ENCODE assay signal across 10 mouse cellular contexts in the genomic region with DNA sequence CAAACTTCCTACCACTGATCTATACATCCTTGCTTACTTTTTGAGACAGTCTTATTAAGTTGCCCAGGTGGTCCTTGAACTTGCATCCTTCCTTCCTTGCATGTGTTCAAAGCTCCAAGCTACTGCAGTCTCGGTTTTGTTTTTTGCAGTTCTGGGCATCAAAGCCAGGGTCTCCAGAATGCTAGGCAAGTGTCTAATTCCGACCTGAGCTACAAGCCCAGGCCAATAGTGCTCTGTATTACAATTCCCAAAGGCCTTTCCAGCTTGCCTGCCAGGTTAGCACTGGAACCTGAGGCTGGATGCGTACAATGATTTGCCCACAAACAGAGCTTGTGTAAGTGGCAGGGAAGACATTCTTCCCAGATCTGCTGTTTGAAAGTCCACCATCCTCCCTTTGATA. TPM values are rescaled to one million over a fixed set of nuclear protein-coding genes. Genes with fewer than 3 reads are reported as not detected.
DNase-seq lines count a peak whose midpoint lies in the region; ATAC-seq and TF ChIP-seq lines count a peak whose summit lies in the region.
"Had no signal": no experiment of that assay in that cellular context is flagged by ENCODE, and none has a peak within 500 bp of the region (broad histone marks: within the 10 kb centered on the region; RNA-seq: fewer than 3 reads in every experiment).

No protein-coding gene starts in this region.

- no peak overlapping the region for H3K4me2 ChIP-seq in heart, embryonic 13.5 days
- no peak overlapping the region for H3K4me2 ChIP-seq in lung, embryonic 14.5 days
- no peak overlapping the region for H3K4me2 ChIP-seq in limb, embryonic 15.5 days
- H3K4me2 ChIP-seq in liver, embryonic 11.5 days: no peak overlapping the region

- peak overlapping the region; percentile 12; the same call in 1 of the 2 replicates for H3K9ac ChIP-seq in heart, embryonic 13.5 days
- H3K9ac ChIP-seq in lung, embryonic 14.5 days: no peak overlapping the region
- H3K9ac ChIP-seq in limb, embryonic 15.5 days: no peak overlapping the region
- no peak overlapping the region for H3K9ac ChIP-seq in liver, embryonic 11.5 days (ENCODE audit: low read depth, low read length)
- H3K9ac ChIP-seq: liver, embryonic 12.5 days had no signal

- no peak for ATAC-seq in heart, embryonic 13.5 days (ENCODE audit: extremely low read depth, insufficient number of reproducible peaks, low FRiP score, low TSS enrichment)
- no peak for ATAC-seq in lung, embryonic 14.5 days (ENCODE audit: insufficient read depth)
- ATAC-seq in limb, embryonic 15.5 days (ENCODE audit: insufficient number of reproducible peaks, low FRiP score, low TSS enrichment, low read depth): no peak
- ATAC-seq in liver, embryonic 11.5 days (replicated peaks; ENCODE audit: low FRiP score): no peak

- 73% methylated on average over 3 of the region's 3 CpGs for WGBS in heart, embryonic 13.5 days
- WGBS in lung, embryonic 14.5 days: 75% methylated on average over 3 of the region's 3 CpGs
- 68% methylated on average over 3 of the region's 3 CpGs for WGBS in limb, embryonic 15.5 days
- WGBS in liver, embryonic 11.5 days: 71% methylated on average over 3 of the region's 3 CpGs

- H3K36me3 ChIP-seq in heart, embryonic 13.5 days: peaks cover 6% of the 10 kb centered on the region
- H3K36me3 ChIP-seq in lung, embryonic 14.5 days (ENCODE audit: insufficient read depth): no peaks in the 10 kb centered on the region
- peaks cover 5% of the 10 kb centered on the region for H3K36me3 ChIP-seq in limb, embryonic 15.5 days
- H3K36me3 ChIP-seq in liver, embryonic 11.5 days (ENCODE audit: control insufficient read depth, insufficient read depth, low read length): no peaks in the 10 kb centered on the region
- H3K36me3 ChIP-seq: liver, embryonic 12.5 days had no signal

- peak overlapping the region; percentile 99 for H3K27ac ChIP-seq in heart, embryonic 13.5 days (replicated peaks)
- peak overlapping the region; percentile 99 for H3K27ac ChIP-seq in lung, embryonic 14.5 days (ENCODE audit: low read depth)
- H3K27ac ChIP-seq in limb, embryonic 15.5 days: 0 out of 2 replicates have a peak overlapping the region, but pooled peaks have one; percentile 57
- H3K27ac ChIP-seq in liver, embryonic 11.5 days (ENCODE audit: low read depth, low read length): no peak overlapping the region

- peak; percentile 8 for DNase-seq in adrenal gland, postnatal 14 days
- DNase-seq in adrenal gland, adult 18-20 months (ENCODE audit: low spot score in 2 of 2): no peak
- no peak for DNase-seq in heart, adult 18-20 months
- DNase-seq in lung, embryonic 14.5 days: no peak
- DNase-seq in lung, postnatal 4 days: no peak
- DNase-seq in liver, embryonic 11.5 days (ENCODE audit: low spot score): no peak
- DNase-seq: midbrain, embryonic 14.5 days had no signal

- no peaks in the 10 kb centered on the region for H3K9me3 ChIP-seq in heart, embryonic 13.5 days
- no peaks in the 10 kb centered on the region for H3K9me3 ChIP-seq in lung, embryonic 14.5 days (ENCODE audit: low read depth, low read length)
- no peaks in the 10 kb centered on the region for H3K9me3 ChIP-seq in limb, embryonic 15.5 days
- no peaks in the 10 kb centered on the region for H3K9me3 ChIP-seq in liver, embryonic 11.5 days (ENCODE audit: control insufficient read depth, low read length)
- H3K9me3 ChIP-seq: liver, embryonic 12.5 days had no signal

- H3K4me1 ChIP-seq in heart, embryonic 13.5 days: peaks cover 95% of the 10 kb centered on the region
- H3K4me1 ChIP-seq in lung, embryonic 14.5 days (ENCODE audit: insufficient read depth): peaks cover 67% of the 10 kb centered on the region
- peaks cover 80% of the 10 kb centered on the region for H3K4me1 ChIP-seq in limb, embryonic 15.5 days
- H3K4me1 ChIP-seq in liver, embryonic 11.5 days (replicated peaks; ENCODE audit: control insufficient read depth, insufficient read depth, low read length): peaks cover 44% of the 10 kb centered on the region

- no peak for TF ChIP-seq CTCF in lung, embryonic 14.5 days (IDR thresholded peaks at IDR 0.05; ENCODE audit: low read depth)

- no peak overlapping the region for H3K4me3 ChIP-seq in heart, embryonic 13.5 days
- no peak overlapping the region for H3K4me3 ChIP-seq in lung, embryonic 14.5 days (ENCODE audit: low read depth, low read length)
- H3K4me3 ChIP-seq in limb, embryonic 15.5 days: no peak overlapping the region
- H3K4me3 ChIP-seq in liver, embryonic 11.5 days (ENCODE audit: low read depth, low read length): no peak overlapping the region
- H3K4me3 ChIP-seq: liver, embryonic 12.5 days had no signal

- H3K27me3 ChIP-seq in heart, embryonic 13.5 days (replicated peaks): no peaks in the 10 kb centered on the region
- no peaks in the 10 kb centered on the region for H3K27me3 ChIP-seq in lung, embryonic 14.5 days (ENCODE audit: insufficient read depth, low read length)
- H3K27me3 ChIP-seq in limb, embryonic 15.5 days: no peaks in the 10 kb centered on the region
- no peaks in the 10 kb centered on the region for H3K27me3 ChIP-seq in liver, embryonic 11.5 days (replicated peaks; ENCODE audit: control insufficient read depth, insufficient read depth, low read length)

RNA-seq across cellular contexts. Expression of gene Bmf, which starts 7.8 kb away (rescaled TPM):
- 14.4 and 26.8 TPM in 2 replicates for total RNA-seq in adrenal gland, postnatal 14 days (2021)
- 1 to 10 TPM; 6.6 to 6.8 TPM for total RNA-seq in adrenal gland, adult 18-20 months (2021)
- 2.5 and 2.9 TPM in 2 replicates for polyA plus RNA-seq in heart, embryonic 13.5 days (2015; fragmentation: Nextera tagmentation; extraction: Ambion mirVana)
- 1 to 10 TPM; 5.2 to 5.4 TPM for total RNA-seq in heart, adult 18-20 months (2021)
- polyA plus RNA-seq in lung, embryonic 14.5 days (2014; fragmentation: Nextera tagmentation; extraction: Ambion mirVana): 5.0 and 7.1 TPM in 2 replicates
- polyA plus RNA-seq in limb, embryonic 15.5 days (2015; fragmentation: Nextera tagmentation; extraction: Ambion mirVana): 3.8 and 5.9 TPM in 2 replicates
- 1.0 and 1.9 TPM in 2 replicates for polyA plus RNA-seq in liver, embryonic 11.5 days (2014; fragmentation: Nextera tagmentation; extraction: Ambion mirVana)

RNA-seq across cellular contexts. Expression of gene Bub1b, which starts 56.3 kb away (rescaled TPM):
- 19.5 and 21.4 TPM in 2 replicates for total RNA-seq in adrenal gland, postnatal 14 days (2021)
- 1 to 10 TPM; 1.3 to 2.5 TPM for total RNA-seq in adrenal gland, adult 18-20 months (2021)
- polyA plus RNA-seq in heart, embryonic 13.5 days (2015; fragmentation: Nextera tagmentation; extraction: Ambion mirVana): 64.3 and 69.9 TPM in 2 replicates
- 1 to 10 TPM in 1 of 2 experiments, under 1 TPM in 1; 0.82 to 1.8 TPM for total RNA-seq in heart, adult 18-20 months (2021)
- polyA plus RNA-seq in lung, embryonic 14.5 days (2014; fragmentation: Nextera tagmentation; extraction: Ambion mirVana): 125 and 133 TPM in 2 replicates
- 62.8 and 64.2 TPM in 2 replicates for polyA plus RNA-seq in limb, embryonic 15.5 days (2015; fragmentation: Nextera tagmentation; extraction: Ambion mirVana)
- polyA plus RNA-seq in liver, embryonic 11.5 days (2014; fragmentation: Nextera tagmentation; extraction: Ambion mirVana): 97.7 and 112 TPM in 2 replicates
